Mouse (Mus musculus): Measurements from ENCODE around the gene Csmd2. TPM values are rescaled to one million over a fixed set of nuclear protein-coding genes. Genes with fewer than 3 reads are reported as not detected.

Csmd2 gene
- total RNA-seq, 1 experiment from 2014 or later, result 2.2 TPM

DNA sequence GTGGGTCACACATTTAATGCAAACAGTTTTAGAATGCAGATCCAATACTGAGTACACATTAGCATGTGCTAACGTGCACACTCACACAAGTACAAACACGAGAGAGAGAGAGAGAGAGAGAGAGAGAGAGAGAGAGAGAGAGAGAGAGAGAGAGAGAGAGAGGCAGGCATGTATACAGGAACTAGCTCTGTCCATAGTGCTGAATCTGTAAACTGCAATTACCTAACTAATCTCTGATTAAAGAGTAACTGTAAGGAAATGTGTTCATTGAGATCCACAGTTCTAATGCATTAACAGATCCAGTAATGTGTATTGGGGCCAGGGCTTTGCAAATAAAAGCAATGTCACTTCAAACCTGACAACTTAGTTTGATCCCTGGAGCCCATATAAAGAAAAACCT, 257.5 kb downstream of the Csmd2 start:
- DNase-seq, result no peak

DNA sequence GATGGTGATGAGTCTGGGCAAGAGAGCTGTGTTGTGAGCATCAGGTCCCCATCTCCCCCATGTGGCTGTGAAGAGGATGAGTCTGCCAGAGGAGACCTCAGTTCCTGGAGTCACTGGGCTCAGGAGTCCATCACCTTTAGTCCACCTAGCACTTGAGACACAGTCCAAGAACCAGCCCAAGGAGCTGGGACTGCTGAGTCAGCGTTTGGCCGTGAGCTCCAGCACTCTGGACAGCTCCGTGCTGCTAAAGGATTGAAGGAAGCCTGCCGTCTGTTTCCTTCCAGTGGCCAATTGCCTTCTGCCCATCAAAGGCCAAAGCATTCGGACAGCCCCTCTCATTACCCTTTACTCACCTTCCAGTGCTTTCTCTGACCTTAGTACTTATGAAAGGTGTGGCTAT, 261.0 kb downstream of the Csmd2 start:
- peak; percentile 27 for DNase-seq

DNA sequence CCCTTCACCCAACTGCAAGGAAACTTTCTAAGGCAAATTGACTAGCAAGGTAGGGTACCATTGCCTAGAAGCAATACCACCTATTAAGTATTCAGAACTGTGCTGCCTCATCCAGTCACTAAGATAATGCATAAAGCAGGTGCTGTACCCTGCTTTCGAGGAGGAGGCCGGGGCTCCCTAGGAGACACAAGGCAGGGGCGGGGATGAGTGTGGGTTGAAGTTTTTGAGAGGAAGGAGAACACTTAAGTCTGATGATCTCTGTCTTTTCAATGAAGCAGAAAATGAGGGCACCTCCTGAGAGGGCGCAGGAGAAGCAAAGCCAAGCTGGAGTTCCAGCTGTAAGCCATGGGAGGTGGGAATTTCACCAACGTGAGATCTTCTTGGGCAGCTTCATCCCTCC, 271.6 kb downstream of the Csmd2 start:
- DNase-seq, result no peak

DNA sequence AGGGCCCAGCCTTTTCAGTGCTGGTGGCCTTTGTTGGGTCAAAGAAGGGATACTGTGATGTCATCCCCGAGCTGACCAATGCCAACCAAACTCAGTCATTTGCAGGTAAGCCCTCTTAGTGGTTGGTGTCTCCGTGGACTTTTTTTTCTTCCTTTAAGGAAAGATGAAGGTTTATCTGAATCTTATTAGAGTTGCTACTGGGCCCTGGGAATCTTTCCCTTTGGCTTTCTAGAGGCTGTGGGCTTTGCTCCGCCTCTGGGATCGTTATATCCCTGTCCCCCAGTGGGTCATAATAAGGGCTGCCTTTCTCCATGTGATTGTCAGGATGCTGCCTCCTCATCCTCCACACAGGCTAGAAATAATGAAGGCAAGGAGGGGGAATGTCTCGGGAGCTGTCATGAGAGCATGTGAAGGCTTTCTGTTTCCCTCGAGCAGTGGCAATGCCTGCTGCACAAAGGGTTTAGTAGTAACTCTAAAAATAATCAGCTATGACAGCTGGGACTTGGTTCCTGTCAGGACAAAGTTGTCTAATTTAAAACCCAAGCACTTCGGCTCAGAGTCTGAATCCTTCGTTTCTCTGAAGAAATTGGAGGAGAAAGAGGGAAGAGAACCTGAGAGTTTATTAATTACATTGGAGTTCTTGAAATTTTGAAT, 273.4 kb downstream of the Csmd2 start, which contains the start of gene Hmgb4:
Hmgb4 (minus strand) TSS at position 51 of the 654 bp plus-strand sequence.
- DNase-seq, result no peak

DNA sequence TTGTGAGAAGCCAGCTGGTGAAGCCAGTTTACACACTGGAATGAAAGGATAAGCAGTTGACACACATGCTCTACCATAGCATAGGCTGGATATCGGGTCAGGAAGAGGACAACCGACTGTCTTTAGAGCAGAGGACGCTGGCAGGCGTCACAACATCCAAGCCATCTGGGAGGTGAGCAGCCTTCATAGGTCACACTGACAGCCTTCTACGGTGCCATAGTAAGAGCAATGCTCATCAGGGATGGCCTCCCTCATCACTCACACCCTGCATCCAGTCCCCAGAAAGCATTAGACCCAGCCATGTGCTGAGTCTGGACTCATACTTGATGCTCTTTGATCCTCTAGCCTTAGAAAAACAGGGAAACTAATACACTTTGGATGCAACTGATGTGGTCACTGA, 276.8 kb downstream of the Csmd2 start:
- no peak for DNase-seq

DNA sequence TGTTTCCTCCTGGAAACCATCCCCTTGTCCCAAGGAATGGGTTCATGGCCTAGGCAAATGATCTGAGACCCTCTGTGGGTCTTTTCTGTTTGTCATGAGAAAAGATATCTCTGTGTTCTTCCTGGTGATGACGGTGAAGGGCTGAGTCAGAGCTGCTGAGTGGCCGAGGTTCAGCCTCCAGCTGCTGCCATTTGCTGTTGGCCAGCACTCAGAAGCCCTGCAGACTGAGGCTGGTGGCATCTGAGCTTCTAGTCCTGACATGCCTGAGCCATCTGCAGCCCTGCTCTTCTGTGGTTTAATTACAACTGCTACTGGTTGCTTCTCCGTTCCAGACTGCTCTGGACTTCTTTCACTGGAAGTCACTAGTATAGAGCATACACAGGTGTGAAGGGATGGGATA, 277.7 kb downstream of the Csmd2 start:
- no peak for DNase-seq

DNA sequence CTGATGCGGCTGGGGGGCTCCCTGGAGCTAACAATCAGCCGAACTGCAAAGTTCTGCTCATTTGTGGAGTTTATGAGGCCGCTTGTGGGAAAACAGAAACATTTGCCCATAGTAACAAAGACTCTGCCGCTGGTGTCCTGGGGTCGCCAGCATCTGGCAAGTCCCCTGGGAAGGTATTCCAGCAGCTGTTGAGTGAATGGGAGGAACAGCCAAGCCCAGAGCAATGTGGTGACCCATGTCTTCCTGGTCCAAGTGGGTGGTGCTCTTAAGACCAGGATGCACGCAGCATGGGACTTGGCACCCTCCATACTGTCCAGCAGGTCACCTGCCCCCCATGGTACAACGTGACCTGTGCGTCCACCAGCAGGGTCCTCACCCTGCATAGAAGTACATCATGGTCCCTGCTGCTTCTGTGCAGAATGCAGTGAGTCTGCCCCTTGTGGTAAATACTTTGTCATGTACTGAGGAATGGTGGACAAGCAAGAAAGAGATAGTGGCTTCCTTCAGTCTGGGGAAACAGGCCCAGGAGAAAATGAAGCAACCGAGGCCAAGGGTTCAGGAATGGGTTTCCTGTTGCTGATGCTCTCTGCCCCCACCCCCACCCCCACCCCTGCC, 281.7 kb downstream of the Csmd2 start:
- no peak for DNase-seq

DNA sequence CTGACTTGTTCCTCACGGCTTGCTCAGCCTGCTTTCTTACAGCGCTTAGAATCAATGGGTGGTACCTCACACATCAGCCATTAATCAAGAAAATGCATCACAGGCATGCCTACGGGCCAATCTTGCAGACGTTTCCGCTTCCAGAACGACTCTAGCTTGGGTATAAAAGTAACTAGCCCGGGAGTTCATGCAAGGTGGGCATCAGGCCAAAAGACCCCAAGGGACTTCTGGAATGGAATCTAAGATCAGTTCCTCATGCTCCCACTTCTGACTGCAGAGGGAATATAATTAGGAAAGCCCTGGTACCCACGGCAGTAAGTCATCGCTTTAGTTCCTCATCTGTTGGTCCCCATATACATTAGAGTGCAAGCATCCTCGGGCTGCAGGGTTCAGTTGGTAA, 282.5 kb downstream of the Csmd2 start:
- DNase-seq, result no peak

DNA sequence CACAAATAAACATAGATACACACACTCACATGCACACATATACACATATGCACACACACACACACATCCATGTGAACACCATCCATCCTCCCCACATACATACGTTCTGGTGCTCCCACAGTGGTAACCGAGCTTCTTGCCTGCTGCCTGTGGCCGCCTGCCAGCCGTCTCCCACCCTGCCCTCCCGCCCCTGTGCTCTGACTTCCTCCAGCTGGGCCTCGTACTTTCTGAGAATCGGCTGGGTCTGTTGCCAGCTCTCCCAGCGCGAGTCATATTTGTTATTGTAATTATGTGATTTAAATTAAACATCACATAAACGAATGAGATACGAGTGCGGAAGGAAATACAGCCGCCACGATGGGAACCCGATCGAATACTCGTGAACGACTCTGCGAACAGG, 283.3 kb downstream of the Csmd2 start:
- no peak for DNase-seq

DNA sequence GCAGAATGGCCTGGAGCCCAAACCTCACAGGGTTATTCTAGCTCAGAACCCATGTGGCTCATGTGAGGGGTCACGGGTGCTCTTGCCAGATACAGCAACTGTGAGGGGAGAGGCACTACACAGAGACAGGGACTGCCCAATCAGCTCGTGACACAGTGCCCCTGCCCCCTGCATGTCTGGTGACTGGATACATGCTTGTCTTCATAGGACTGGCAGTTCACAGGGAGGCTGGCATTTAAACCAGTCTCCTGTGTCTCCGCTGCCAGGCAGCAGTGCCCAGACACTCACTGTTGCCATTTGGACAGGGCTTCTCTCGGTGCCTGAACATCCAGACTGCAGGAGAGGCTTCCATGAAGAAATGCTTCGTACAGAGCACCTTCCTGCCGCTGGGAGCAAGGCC, 284.8 kb downstream of the Csmd2 start:
- no peak for DNase-seq

DNA sequence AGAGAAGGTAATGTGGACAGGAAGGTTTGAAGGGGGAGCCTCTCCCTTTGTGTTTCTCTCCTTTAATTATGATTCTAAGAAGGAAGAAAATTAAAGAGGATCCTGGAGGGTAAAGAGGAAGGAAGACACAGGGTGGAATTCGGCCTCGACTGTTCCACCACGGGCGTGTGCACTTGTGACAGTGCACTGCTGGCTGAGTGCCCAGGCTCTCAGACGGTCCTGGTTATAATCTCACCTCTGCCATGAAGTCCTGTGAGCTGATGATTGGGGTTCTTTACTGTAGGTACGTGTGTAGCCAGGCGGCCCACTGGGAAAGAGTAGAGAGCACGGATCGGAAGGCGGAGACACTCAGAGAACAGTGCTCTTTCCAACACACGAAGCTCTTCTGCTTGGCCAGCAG, 285.5 kb downstream of the Csmd2 start:
- no peak for DNase-seq

DNA sequence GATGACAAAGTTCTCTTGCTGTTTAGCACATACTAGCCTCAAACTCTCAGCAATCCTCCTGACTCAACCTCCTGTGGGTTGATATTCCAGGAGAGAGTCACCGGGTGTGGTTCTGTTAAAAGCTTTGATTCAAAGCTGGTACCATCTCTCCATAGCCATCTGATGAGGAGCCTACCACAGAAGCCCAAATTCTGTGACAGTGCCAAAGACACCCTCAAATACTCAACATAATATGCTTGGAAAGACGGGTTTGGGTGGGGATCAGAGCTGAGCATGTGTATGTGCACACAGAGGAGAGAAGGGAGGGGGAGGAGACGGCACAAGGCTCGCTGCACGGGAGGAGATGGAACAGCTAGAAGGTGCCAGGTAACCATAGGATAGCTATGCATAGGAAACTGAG, 287.5 kb downstream of the Csmd2 start:
- DNase-seq, result no peak

DNA sequence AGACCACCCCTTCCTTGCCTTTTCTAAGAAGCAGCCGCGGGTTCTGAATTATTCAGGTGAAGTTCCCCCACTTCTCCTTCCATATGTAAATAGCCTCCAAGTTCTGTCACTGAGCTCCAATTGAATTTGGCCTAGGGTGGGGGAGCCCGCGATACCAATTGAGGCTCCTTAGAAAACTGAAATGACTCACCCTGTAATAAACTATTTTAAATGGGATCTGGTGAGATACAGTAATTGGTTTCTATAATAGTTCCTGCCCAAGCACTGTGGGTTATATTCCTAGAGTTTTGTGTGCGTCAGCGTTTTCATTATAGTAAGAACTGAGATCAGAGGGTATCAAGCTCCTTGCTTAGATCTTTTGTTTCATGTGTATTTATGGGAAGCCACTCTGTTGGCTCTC, 287.9 kb downstream of the Csmd2 start:
- no peak for DNase-seq

DNA sequence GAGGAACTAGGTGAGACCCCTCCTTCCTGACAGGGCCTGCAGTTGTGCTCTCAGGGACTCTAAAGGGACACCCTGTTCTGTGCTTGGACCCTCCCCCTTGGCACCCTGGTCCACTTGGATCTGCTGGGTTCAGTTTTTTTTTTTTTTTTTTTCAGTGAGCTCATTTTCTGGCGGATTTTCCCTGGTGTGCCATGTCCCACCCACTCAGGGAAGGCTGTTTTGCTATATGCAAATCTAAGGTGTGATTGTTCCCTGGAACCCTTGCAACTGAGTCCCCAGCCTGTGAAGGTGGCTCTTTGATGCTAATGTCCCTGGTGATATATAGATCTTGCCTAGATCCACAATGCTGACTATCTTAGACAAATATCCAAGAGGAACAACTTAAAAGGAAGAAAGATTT, 297.4 kb downstream of the Csmd2 start:
- no peak for DNase-seq

DNA sequence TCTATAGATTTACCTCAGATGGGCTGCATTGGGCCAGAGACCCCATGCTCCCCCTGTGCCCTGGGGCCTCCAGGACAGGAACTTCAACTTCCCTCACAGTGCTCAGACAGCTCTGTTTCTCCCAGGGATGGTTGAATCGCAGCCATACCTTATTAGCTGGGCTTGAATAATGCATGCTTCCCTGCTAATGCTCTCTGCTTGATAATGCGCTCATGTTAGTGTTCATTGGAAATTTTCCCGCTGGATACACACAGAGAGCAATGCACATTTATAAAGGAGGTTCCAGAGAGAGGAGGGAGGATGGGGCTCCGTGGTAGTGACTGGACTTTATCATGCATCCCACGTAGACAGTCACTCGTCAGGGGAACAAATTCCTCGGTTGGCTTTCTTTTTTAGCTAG, 300.4 kb downstream of the Csmd2 start:
- DNase-seq, result no peak

DNA sequence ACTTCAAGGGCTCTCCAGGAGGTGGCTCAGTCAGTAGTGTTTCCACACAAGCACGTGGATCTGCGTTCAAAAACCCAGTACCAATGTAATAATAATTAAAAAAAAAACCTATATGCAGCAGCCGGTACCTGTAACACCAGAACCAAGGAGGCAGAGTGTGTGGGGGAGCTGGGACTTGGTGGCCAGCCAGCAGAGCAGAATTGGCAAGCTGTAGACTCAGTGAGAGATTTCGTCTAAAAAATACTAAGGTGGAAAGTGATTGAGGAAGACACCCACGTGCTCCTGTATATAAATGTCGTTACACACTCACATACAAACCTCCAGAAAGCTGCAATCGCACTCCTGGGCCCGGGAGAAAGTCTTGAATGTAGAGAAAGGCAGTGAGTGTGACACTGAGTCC, 316.4 kb downstream of the Csmd2 start:
- no peak for DNase-seq

DNA sequence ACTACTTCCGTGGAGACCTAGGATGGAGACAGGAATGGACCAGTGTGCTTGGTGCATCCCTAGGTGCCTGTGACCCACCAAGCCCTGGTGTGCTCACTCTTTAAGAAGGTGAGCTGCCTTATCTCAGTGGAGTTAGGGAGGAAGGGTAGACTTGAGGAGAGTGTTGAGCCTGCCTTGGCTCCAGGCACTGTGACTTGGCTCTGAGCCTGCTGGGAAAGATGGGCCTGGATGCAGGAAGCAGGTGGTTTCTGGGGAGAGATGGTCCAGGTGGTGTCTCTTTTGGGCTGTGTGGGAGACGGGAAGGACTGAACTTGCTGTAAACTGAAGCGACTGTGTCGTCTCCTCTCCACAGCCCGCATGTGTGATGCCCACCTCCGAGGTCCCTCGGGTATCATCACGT, 318.4 kb downstream of the Csmd2 start:
- DNase-seq, result no peak

DNA sequence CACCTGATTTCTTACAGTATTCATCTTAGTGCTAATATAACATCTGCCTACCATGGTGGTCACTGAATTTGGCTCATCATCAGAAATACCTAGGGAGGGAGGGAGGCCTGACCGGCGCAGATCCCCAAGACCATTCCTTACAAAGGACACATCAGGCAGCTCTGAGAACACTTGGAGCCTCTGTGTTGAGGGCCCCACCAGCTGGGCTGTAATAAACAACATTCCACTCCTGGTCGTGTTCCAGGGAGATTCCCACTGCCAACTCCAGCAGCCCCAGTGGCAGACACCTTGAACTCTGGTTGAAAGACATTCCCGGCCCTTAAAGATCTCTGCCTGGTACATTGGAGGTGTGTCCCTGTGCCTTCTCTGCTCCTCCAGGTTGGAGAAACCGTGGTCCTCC, 327.7 kb downstream of the Csmd2 start:
- DNase-seq, result no peak

DNA sequence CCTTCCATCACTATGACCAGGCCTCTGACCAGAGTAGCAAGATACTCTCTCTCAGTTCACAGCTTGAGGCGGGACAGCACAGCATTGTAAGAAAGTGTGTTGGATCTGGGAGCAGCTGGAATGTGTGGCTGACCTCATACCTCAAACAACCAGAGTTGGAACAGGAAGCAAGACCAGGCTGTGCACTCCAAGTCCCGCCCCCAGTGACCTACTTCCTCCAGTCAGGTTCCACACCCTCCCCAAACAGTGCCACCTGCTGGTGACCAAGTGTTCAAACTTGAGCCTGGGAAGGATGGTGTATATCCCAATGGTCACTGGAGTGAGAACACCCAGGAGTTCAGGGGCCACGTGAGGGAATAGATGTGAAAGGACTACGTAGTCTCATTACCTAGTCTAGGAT, 330.3 kb downstream of the Csmd2 start:
- no peak for DNase-seq

DNA sequence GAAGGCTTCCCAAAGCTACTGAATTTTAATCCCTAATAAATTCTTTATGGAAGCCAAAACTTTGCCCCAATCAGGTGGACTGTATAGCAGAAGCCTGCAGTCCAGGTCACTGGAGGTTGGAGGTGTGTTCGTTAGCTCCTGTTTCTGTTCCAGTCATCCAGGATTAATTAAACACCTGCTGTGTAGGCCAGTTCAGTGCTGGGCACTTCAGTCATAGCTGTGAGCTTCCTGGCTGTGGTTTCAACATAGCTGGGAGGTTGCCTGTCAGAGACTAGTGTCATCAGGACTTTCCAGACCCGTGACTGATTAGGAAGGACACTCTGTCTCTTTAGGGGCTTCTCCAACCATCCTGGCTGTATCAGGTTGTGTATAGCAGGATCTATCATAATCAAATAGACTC, 337.9 kb downstream of the Csmd2 start:
- DNase-seq, result no peak

DNA sequence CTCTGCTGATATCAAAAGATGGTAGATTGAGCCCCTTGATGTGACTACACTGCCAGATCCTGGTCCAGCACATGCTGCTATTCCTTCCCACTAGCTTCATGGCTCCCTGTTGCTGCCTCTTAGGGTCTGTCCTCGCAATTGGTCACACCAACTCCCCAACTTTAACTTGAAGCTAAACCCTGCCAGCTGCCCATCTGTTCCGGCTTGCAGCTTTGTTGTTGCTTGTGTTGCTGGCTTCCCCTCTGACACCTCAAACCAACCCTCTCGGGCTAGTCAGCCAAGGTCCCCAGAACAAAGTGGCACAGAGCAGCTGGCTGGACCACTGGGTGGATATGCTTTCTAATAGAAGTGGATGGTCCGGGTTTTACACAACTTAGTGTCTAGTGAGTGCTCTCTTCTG, 339.1 kb downstream of the Csmd2 start:
- no peak for DNase-seq

DNA sequence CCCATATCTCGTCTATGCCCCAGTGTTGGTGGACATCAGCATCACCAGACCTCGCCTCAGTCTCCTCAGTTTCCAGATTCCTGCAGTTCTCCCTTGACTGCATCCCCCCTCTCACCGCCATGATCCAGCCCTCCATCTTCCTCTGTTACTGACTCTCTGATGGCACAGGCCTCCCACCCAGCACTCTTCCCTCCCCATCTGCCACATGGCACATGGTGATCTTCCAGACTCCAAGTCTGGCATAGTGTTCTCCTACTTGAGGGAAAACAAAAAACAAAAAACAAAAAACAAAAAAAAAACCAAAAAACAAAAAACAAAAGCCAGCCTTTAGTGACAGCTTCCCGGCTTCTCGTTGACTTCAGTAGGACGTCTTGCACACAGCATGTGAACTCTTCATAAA, 339.8 kb downstream of the Csmd2 start:
- DNase-seq, result no peak

DNA sequence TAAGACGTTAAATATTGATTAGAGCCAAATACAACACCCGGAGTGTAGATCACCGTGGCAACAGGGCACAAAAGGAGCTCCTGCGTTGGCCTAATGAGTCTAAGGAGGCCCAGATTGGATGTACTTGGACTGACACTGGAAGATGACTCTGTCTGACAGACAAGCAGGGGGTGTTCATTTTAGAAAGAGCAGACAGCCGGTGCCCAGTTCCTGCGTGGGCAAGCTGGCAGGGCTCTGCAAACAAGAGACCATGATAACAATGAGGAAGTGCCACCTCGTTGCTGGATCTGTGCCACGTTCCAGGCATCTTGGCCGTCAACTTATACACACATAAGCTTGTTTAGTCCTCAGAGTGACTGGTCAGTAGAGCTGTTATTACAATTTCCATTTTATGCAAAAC, 342.9 kb downstream of the Csmd2 start:
- DNase-seq, result no peak

DNA sequence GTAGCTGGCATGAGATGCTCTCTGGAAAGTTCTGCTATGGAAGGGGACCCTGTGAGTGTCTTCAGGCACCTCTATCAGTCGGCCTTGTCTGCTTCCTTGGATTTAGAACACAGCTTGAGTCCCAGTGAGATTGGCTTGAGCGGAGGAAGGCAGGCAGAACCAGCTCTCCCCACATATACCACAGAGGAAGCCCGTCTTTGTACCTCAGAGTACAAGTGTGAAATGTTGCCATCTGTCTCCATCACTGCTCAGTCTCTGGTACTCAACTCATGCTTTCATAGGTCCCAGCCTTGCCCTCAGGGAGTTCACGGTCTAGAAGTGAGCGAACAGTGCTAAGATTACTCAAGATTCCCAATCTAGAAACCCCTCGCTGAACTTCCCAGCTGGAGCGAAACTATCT, 352.8 kb downstream of the Csmd2 start:
- DNase-seq, result no peak

DNA sequence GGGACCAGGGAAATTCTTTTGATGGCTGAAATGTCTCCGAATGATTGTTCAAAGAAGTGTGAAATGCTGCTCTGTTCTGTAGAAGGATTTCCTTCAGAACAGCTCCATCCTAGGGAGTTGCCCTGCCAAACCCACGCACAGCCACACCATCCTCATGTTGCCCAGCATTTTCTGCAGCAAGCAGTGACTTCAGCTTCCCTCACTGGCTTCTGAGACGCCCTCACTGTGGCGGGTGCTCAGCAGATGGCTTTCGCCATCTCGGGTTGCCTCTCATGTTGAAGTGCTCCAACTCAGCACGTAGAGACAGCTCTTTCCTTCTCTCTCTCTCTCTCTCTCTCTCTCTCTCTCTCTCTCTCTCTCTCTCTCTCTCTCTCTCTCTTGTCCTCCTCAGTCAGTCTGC, 353.7 kb downstream of the Csmd2 start:
- DNase-seq, result no peak
